In the genomic region with DNA sequence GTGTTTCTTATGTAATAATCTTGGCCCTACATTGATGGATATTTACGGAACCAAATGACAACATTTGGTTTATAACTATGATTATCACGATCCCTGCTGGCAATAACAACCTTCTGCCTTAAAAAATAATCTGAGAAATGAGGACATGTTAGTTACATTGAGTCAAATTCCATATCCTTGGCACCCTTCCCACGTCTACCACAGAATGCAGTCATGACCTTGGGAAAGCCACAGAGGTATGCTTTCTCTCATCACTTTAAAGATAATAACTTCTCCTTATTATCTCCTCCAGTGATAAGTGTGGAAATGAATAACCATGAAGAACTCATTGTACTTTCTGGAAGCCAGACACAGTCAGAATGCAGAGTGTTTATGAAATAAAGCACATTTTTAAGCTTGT, we compare ENCODE assay signal across 6 mouse cellular contexts.
DNase-seq lines count a peak whose midpoint lies in the region; ATAC-seq and TF ChIP-seq lines count a peak whose summit lies in the region.
"Not testable (repeated sequence)": the region's sequence is repeated elsewhere in the genome, so short reads cannot be mapped to it uniquely, and the experiment has no call there.

No protein-coding gene starts in this region.

- not testable (repeated sequence) for H3K4me2 ChIP-seq in lung, embryonic 14.5 days

- not testable (repeated sequence) for H3K36me3 ChIP-seq in lung, embryonic 14.5 days (ENCODE audit: insufficient read depth)

- TF ChIP-seq CTCF in lung, embryonic 14.5 days (IDR thresholded peaks at IDR 0.05; ENCODE audit: low read depth) = not testable (repeated sequence)

- DNase-seq in adrenal gland, adult 2 months = peak; percentile 5
- peak; percentile 7 for DNase-seq in adrenal gland, postnatal 14 days
- DNase-seq in heart, adult 8-10 months (ENCODE audit: low spot score) = peak; percentile 10
- DNase-seq in lung, embryonic 14.5 days = peak; percentile 48
- DNase-seq in ovary, adult 18-20 months (ENCODE audit: low spot score) = peak; percentile 69
- peak; percentile 72 for DNase-seq in testis, postnatal 14 days (ENCODE audit: low spot score)

- not testable (repeated sequence) for H3K4me3 ChIP-seq in lung, embryonic 14.5 days (ENCODE audit: low read depth, low read length)

- H3K9ac ChIP-seq in lung, embryonic 14.5 days = not testable (repeated sequence)

- not testable (repeated sequence) for ATAC-seq in lung, embryonic 14.5 days (ENCODE audit: insufficient read depth)

- not testable (repeated sequence) for H3K4me1 ChIP-seq in lung, embryonic 14.5 days (ENCODE audit: insufficient read depth)

- WGBS in lung, embryonic 14.5 days = 33% methylated on average over 1 of the region's 3 CpGs

- not testable (repeated sequence) for H3K27me3 ChIP-seq in lung, embryonic 14.5 days (ENCODE audit: insufficient read depth, low read length)

- not testable (repeated sequence) for H3K27ac ChIP-seq in lung, embryonic 14.5 days (ENCODE audit: low read depth)

- H3K9me3 ChIP-seq in lung, embryonic 14.5 days (ENCODE audit: low read depth, low read length) = not testable (repeated sequence)

Comparison
In these comparisons a context has a peak if more than half of its experiments do, and no peak if none do; other contexts are left out.
1. DNase-seq: peak in every context shown above with its lines; median percentile 72 in testis, postnatal 14 days; 69 in ovary, adult 18-20 months; 48 in lung, embryonic 14.5 days; 10 in heart, adult 8-10 months; 7 in adrenal gland, postnatal 14 days; 5 in adrenal gland, adult 2 months.